Mouse (Mus musculus) MEL (cell line): Measurements from ENCODE around the gene Cnbd2.

ENCODE experiments used
- NELFE ChIP-seq: IDR thresholded peaks from 2 replicates; pipeline ENCODE4 v1.6.1; 2011; ENCODE audit warnings: low read depth, low read length, improper control_type of control experiment
- POLR2A ChIP-seq, 2 experiments: IDR thresholded peaks; 2 replicates each; pipeline ENCODE4 v1.6.1; 2011 to 2012; ENCODE audit warnings: low read length in 2 of 2, mild to moderate bottlenecking in 2 of 2, control low read depth in 1 of 2, improper control_type of control experiment in 1 of 2, low read depth in 1 of 2, moderate library complexity in 1 of 2; ENCODE audit not compliant: control insufficient read depth in 1 of 2, insufficient read depth in 1 of 2, poor library complexity in 1 of 2

- TF ChIP-seq NELFE (no peak), POLR2A (IDR thresholded peaks at IDR 0.05; ENCODE audit: control insufficient read depth in 1 of 2, insufficient read depth in 1 of 2, low read depth in 1 of 2, low read length in 2 of 2, poor library complexity in 1 of 2) (no peak)
These were observed 2.2 kb upstream of the Cnbd2 start for GRCm38 (mm10) chr2:156309948-156310347.
